ENCODE assay signal across 28 mouse cellular contexts in the genomic region with DNA sequence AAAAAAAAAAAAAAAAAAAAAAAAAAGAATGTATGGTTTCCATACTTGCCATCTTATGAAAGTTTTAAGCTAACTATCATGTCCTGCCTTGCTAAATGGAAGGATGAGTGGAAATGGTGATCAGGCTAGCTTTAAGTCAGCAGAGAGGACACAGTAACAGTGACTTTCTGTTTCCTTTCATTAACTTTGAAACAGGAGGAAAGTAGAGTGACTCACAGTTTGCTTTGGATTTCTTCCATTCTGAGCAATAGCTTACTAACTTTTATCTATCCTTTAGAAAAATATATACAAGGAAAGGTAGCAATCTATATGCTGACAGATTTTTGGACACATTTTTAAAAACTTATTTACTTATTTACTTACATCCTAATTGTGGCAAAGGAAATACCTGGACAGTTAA.
"Had no signal": no experiment of that assay in that cellular context is flagged by ENCODE, and none has a peak within 500 bp of the region (broad histone marks: within the 10 kb centered on the region; RNA-seq: fewer than 3 reads in every experiment).

No protein-coding gene starts in this region.

- DNase-seq: gastrocnemius, adult 2 months; gastrocnemius, postnatal 10 days; gastrocnemius, postnatal 25 days; heart, adult 18-20 months; heart, postnatal 10 days; heart, postnatal 4 days; kidney, adult 11 months; kidney, adult 2 months; kidney, adult 9 months; kidney, postnatal 14 days; kidney, postnatal 36 days; layer of hippocampus, adult 9-11 months; layer of hippocampus, postnatal 36 days; left cerebral cortex, postnatal 4 days had no signal

- H3K9me3 ChIP-seq: heart, embryonic 10.5 days; heart, embryonic 12.5 days; hindbrain, embryonic 10.5 days; hindbrain, embryonic 12.5 days; kidney, embryonic 15.5 days; limb, embryonic 13.5 days; limb, embryonic 15.5 days; liver, embryonic 12.5 days had no signal

- H3K4me1 ChIP-seq: heart, embryonic 10.5 days; heart, embryonic 12.5 days; hindbrain, embryonic 10.5 days; hindbrain, embryonic 12.5 days; kidney, embryonic 15.5 days; limb, embryonic 13.5 days; limb, embryonic 15.5 days; liver, embryonic 12.5 days had no signal

- H3K27me3 ChIP-seq: heart, embryonic 12.5 days; hindbrain, embryonic 12.5 days; kidney, embryonic 15.5 days; limb, embryonic 13.5 days; limb, embryonic 15.5 days; liver, embryonic 12.5 days had no signal

- ATAC-seq: hindbrain, embryonic 16.5 days; inflammation-experienced regulatory T-cells, adult 6 months; intestine, embryonic 16.5 days; liver, embryonic 12.5 days had no signal

- H3K4me3 ChIP-seq: gastrocnemius, adult 2 months; heart, embryonic 10.5 days; heart, embryonic 12.5 days; hindbrain, embryonic 10.5 days; hindbrain, embryonic 12.5 days; kidney, embryonic 15.5 days; limb, embryonic 13.5 days; limb, embryonic 15.5 days; liver, embryonic 12.5 days had no signal

- H3K9ac ChIP-seq: heart, embryonic 12.5 days; hindbrain, embryonic 12.5 days; hindbrain, embryonic 14.5 days; kidney, embryonic 15.5 days; limb, embryonic 13.5 days; limb, embryonic 15.5 days; liver, embryonic 12.5 days; liver, embryonic 14.5 days had no signal

- H3K36me3 ChIP-seq: heart, embryonic 10.5 days; heart, embryonic 12.5 days; hindbrain, embryonic 10.5 days; hindbrain, embryonic 12.5 days; kidney, embryonic 15.5 days; limb, embryonic 13.5 days; limb, embryonic 15.5 days; liver, embryonic 12.5 days had no signal

- H3K27ac ChIP-seq: gastrocnemius, adult 2 months; heart, embryonic 10.5 days; hindbrain, embryonic 10.5 days; hindbrain, embryonic 12.5 days; hindbrain, embryonic 14.5 days; kidney, embryonic 15.5 days; kidney, postnatal 0 days; limb, embryonic 13.5 days; limb, embryonic 15.5 days; liver, embryonic 12.5 days; liver, embryonic 14.5 days had no signal

- H3K4me2 ChIP-seq: heart, embryonic 12.5 days; hindbrain, embryonic 12.5 days; hindbrain, embryonic 14.5 days; kidney, embryonic 15.5 days; limb, embryonic 13.5 days; limb, embryonic 15.5 days; liver, embryonic 12.5 days had no signal
